Mouse (Mus musculus): ENCODE data around the gene 1700025G04Rik. TPM values are rescaled to one million over a fixed set of nuclear protein-coding genes. Genes with fewer than 3 reads are reported as not detected.

Gene 1700025G04Rik
- polyA plus RNA-seq, 1 experiment from 2014 or later = 17.3 TPM

DNA sequence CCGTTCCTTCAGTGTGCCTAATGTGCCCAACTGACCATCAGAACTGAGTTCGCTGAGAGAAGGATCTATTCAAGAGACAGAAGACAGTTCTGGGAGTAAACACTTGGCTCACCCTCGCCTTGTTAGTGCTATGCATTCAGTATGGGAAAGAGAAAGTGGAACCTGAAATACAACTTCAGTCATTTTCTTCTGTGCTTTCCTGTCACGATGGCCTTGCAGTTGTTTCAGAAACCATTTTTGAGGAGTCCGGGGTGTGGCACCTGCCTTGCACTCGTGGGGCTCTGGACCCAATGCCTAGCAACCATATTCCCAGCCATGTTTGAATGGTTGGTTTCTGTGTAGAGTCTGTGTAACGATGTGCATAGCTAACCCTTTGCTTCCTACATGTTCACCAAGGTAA, 115.5 kb downstream of the 1700025G04Rik start:
- 86% methylated on average over 7 of the region's 7 CpGs for WGBS
- no peaks in the 10 kb centered on the region for H3K27me3 ChIP-seq (ENCODE audit: control insufficient read depth, insufficient read depth, low read length)
- H3K9me3 ChIP-seq (replicated peaks; ENCODE audit: control insufficient read depth, low read length) = no peaks in the 10 kb centered on the region
- no peak for ATAC-seq (ENCODE audit: insufficient read depth, low FRiP score)
- H3K4me2 ChIP-seq (ENCODE audit: low read depth, low read length) = no peak overlapping the region
- no peak overlapping the region for H3K4me3 ChIP-seq (replicated peaks; ENCODE audit: low read length)
- H3K9ac ChIP-seq (ENCODE audit: low read length) = no peak overlapping the region
- H3K4me1 ChIP-seq (ENCODE audit: control insufficient read depth, insufficient read depth, low read length) = no peaks in the 10 kb centered on the region
- H3K36me3 ChIP-seq (ENCODE audit: control insufficient read depth, insufficient read depth, low read length) = no peaks in the 10 kb centered on the region
- no peak overlapping the region for H3K27ac ChIP-seq (ENCODE audit: low read length)

DNA sequence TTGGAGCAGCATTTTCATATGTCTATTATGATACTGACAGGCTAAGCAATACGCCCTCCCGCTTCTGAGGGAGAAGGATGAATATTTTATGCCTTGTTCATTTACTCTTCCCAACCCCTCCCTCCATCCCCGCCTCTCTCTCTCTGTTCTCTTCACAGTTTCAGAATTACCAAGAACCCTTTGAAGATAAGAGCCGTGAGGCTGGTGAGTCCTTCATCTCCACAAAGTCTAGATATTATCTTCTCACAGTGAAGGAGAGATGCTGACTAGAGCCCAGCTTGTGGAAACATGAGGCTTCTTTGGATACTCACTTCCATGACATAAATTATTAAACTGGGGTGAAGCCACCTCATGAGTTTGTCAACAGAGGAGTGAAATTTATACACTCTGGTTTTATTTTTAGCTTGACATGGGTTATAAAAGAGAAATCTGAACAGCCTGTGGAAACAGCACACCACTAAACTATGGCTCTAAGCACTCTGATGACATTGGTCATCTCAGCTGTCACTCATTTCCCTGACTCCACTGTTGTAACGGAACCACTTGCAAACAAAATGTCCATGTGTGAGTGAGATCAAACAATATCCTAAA, 116.7 kb downstream of the 1700025G04Rik start:
- WGBS = 80% methylated on average over 5 of the region's 5 CpGs
- no peak for ATAC-seq (ENCODE audit: insufficient read depth, low FRiP score)
- no peaks in the 10 kb centered on the region for H3K4me1 ChIP-seq (ENCODE audit: control insufficient read depth, insufficient read depth, low read length)
- H3K4me3 ChIP-seq (replicated peaks; ENCODE audit: low read length) = no peak overlapping the region
- H3K27ac ChIP-seq (ENCODE audit: low read length) = no peak overlapping the region
- H3K9me3 ChIP-seq (replicated peaks; ENCODE audit: control insufficient read depth, low read length) = no peaks in the 10 kb centered on the region
- no peaks in the 10 kb centered on the region for H3K27me3 ChIP-seq (ENCODE audit: control insufficient read depth, insufficient read depth, low read length)
- no peaks in the 10 kb centered on the region for H3K36me3 ChIP-seq (ENCODE audit: control insufficient read depth, insufficient read depth, low read length)
- no peak overlapping the region for H3K4me2 ChIP-seq (ENCODE audit: low read depth, low read length)
- no peak overlapping the region for H3K9ac ChIP-seq (ENCODE audit: low read length)

DNA sequence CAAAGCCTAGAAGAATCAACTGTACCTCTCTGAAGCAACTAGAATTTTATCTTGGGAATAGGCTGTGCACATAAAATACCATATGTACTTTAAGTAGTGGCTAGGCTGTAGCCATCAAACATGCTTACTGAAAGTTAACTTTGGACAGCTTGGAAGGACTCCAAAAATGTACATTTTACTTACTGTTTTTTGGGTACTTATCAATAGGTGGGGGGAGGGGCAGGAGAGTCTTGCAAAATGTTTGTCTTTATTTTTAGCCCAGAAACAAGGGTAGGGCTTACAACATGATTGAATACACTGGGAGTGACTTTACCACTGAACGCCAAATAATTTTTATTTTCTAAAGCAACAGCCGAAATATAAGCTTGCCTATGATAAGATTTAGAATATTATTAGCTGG, 118.3 kb downstream of the 1700025G04Rik start:
- no peak overlapping the region for H3K9ac ChIP-seq (ENCODE audit: low read length)
- no peak overlapping the region for H3K4me2 ChIP-seq (ENCODE audit: low read depth, low read length)
- no peak overlapping the region for H3K4me3 ChIP-seq (replicated peaks; ENCODE audit: low read length)
- H3K9me3 ChIP-seq (replicated peaks; ENCODE audit: control insufficient read depth, low read length) = no peaks in the 10 kb centered on the region
- no peak for ATAC-seq (ENCODE audit: insufficient read depth, low FRiP score)
- H3K27me3 ChIP-seq (ENCODE audit: control insufficient read depth, insufficient read depth, low read length) = no peaks in the 10 kb centered on the region
- H3K4me1 ChIP-seq (ENCODE audit: control insufficient read depth, insufficient read depth, low read length) = no peaks in the 10 kb centered on the region
- H3K36me3 ChIP-seq (ENCODE audit: control insufficient read depth, insufficient read depth, low read length) = no peaks in the 10 kb centered on the region
- 88% methylated on average over 2 of the region's 2 CpGs for WGBS
- H3K27ac ChIP-seq (ENCODE audit: low read length) = no peak overlapping the region

DNA sequence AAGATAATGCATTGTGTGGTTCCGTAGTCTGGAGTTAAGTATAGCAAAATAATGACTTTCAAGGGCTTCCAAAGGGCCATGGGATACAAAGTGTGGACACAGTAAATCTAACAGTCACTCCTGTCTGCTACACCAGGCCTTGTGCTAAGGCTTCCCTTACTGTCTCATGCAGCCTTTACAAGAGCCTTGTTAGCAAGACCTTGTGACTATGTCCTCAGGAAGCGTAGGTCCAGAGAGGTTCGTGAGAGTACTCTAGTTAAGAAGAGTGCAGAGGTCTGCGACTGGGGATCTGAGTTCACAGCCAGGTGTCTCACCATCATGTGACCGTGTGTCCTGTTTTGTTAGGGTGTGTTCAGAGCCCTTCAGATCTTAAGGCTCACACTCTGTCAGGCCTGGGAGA, 121.8 kb downstream of the 1700025G04Rik start:
- Histone ChIP-seq H3K27me3 (ENCODE audit: control insufficient read depth, insufficient read depth, low read length) (no peaks in the 10 kb centered on the region), H3K9me3 (replicated peaks; ENCODE audit: control insufficient read depth, low read length) (no peaks in the 10 kb centered on the region), H3K27ac (ENCODE audit: low read length) (no peak overlapping the region), H3K4me3 (replicated peaks; ENCODE audit: low read length) (no peak overlapping the region), H3K36me3 (ENCODE audit: control insufficient read depth, insufficient read depth, low read length) (no peaks in the 10 kb centered on the region), H3K4me1 (ENCODE audit: control insufficient read depth, insufficient read depth, low read length) (no peaks in the 10 kb centered on the region; the same call in 1 of the 2 replicates), H3K4me2 (ENCODE audit: low read depth, low read length) (no peak overlapping the region), H3K9ac (ENCODE audit: low read length) (no peak overlapping the region)
- WGBS = 81% methylated on average over 5 of the region's 5 CpGs
- ATAC-seq (ENCODE audit: insufficient read depth, low FRiP score) = no peak

DNA sequence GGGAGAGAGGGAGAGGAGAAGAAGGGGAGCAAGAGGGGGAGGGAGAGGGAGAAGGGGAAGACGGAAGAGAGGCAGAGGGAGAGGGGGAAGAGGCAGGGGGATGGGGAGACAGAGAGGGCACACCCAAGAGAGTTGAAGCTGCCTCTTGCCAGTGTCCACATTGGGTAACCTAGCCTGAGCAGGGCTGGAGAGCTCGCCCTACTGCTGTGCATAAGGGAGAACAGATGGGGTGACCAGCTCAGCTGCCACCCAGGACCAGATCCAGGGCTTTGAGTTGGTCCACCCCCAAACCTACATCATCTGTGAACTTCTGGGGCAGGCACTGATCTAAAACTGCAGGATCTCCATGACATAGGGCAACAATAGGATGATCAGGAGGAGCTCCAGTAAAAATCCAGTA, 125.1 kb downstream of the 1700025G04Rik start:
- Histone ChIP-seq H3K36me3 (ENCODE audit: control insufficient read depth, insufficient read depth, low read length) (no peaks in the 10 kb centered on the region), H3K4me2 (ENCODE audit: low read depth, low read length) (no peak overlapping the region), H3K27ac (ENCODE audit: low read length) (no peak overlapping the region), H3K9ac (ENCODE audit: low read length) (no peak overlapping the region), H3K4me1 (ENCODE audit: control insufficient read depth, insufficient read depth, low read length) (no peaks in the 10 kb centered on the region; the same call in 1 of the 2 replicates), H3K4me3 (replicated peaks; ENCODE audit: low read length) (no peak overlapping the region), H3K27me3 (ENCODE audit: control insufficient read depth, insufficient read depth, low read length) (no peaks in the 10 kb centered on the region), H3K9me3 (replicated peaks; ENCODE audit: control insufficient read depth, low read length) (peaks cover 5% of the 10 kb centered on the region; the same call in 1 of the 2 replicates)
- WGBS = 89% methylated on average over 2 of the region's 2 CpGs
- no peak for ATAC-seq (ENCODE audit: insufficient read depth, low FRiP score)

DNA sequence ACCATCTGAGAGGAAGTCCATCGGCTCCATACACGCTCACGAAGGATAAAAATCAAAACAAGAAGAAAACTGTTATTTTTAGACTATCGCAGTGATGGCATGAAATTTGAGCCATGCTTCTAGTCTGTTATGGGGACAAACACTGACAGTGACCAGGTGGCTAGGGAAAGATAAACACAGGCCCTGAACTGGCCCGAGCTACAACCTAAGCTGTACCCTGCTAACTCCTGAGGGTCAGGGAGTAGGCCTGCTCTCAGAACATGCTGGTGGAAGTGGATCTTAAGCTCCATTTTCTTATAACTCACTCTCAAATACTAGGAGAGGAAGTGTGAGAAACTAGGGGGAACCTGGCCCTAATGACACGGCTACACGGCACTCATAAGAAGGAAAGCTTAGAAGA, 126.7 kb downstream of the 1700025G04Rik start:
- H3K4me3 ChIP-seq (replicated peaks; ENCODE audit: low read length) = no peak overlapping the region
- 61% methylated on average over 7 of the region's 7 CpGs for WGBS
- H3K36me3 ChIP-seq (ENCODE audit: control insufficient read depth, insufficient read depth, low read length) = no peaks in the 10 kb centered on the region

DNA sequence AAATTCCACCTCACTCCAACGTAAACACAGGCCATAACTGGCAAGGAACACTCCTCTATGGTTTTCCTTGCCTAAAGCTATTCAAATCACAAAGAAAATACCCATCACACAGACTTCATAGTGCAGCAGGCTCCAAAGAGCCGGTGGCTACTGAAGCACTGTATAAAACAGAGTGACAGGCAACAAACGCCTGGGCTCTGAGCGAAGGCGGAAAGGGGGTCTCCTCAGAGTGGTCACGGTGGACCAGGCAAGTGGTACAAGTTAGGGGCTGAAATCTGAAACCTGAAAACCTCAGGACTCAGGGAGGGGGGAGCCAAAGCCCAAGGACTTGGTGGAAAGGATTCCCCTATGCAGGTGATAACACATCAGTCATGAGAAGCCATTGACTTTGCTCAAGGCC, 127.8 kb downstream of the 1700025G04Rik start:
- no peaks in the 10 kb centered on the region for H3K36me3 ChIP-seq (ENCODE audit: control insufficient read depth, insufficient read depth, low read length)
- no peak overlapping the region for H3K4me2 ChIP-seq (ENCODE audit: low read depth, low read length)
- no peak overlapping the region for H3K4me3 ChIP-seq (replicated peaks; ENCODE audit: low read length)
- H3K27me3 ChIP-seq (ENCODE audit: control insufficient read depth, insufficient read depth, low read length) = no peaks in the 10 kb centered on the region
- no peak overlapping the region for H3K27ac ChIP-seq (ENCODE audit: low read length)
- no peak overlapping the region for H3K9ac ChIP-seq (ENCODE audit: low read length)
- H3K9me3 ChIP-seq (replicated peaks; ENCODE audit: control insufficient read depth, low read length) = peaks cover 5% of the 10 kb centered on the region; the same call in 1 of the 2 replicates
- 49% methylated on average over 6 of the region's 6 CpGs for WGBS
- ATAC-seq (ENCODE audit: insufficient read depth, low FRiP score) = no peak
- H3K4me1 ChIP-seq (ENCODE audit: control insufficient read depth, insufficient read depth, low read length) = no peaks in the 10 kb centered on the region; the same call in 1 of the 2 replicates

More for the DNA sequence above, 126.7 kb downstream of the 1700025G04Rik start:
- no peak overlapping the region for H3K27ac ChIP-seq (ENCODE audit: low read length)
- peaks cover 5% of the 10 kb centered on the region; the same call in 1 of the 2 replicates for H3K9me3 ChIP-seq (replicated peaks; ENCODE audit: control insufficient read depth, low read length)
- no peak overlapping the region for H3K9ac ChIP-seq (ENCODE audit: low read length)
- H3K4me1 ChIP-seq (ENCODE audit: control insufficient read depth, insufficient read depth, low read length) = no peaks in the 10 kb centered on the region; the same call in 1 of the 2 replicates
- ATAC-seq (ENCODE audit: insufficient read depth, low FRiP score) = no peak
- H3K4me2 ChIP-seq (ENCODE audit: low read depth, low read length) = no peak overlapping the region
- H3K27me3 ChIP-seq (ENCODE audit: control insufficient read depth, insufficient read depth, low read length) = no peaks in the 10 kb centered on the region

DNA sequence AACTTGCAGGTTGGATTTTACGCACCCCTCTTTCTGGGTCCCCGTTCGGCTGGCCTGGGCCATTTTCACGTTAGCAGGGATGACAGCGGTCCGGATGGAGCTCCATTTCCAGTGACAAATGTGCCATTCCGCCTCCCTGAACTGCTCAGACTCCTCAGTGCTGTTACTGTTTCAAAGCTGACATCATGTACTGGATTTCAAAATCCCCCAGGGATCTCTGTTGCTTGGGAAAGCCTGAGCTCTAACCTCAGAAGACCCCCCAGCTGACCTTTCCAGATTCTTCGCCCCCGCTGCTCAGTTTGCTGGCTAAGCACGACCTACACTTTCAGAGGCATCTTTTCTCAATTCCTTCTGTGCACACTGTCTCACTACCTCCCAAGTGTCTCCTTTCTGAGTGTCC, 128.7 kb downstream of the 1700025G04Rik start:
- Histone ChIP-seq H3K9me3 (replicated peaks; ENCODE audit: control insufficient read depth, low read length) (peaks cover 5% of the 10 kb centered on the region; the same call in 1 of the 2 replicates), H3K36me3 (ENCODE audit: control insufficient read depth, insufficient read depth, low read length) (no peaks in the 10 kb centered on the region), H3K4me3 (replicated peaks; ENCODE audit: low read length) (no peak overlapping the region), H3K4me1 (ENCODE audit: control insufficient read depth, insufficient read depth, low read length) (no peaks in the 10 kb centered on the region; the same call in 1 of the 2 replicates), H3K27ac (ENCODE audit: low read length) (no peak overlapping the region), H3K4me2 (ENCODE audit: low read depth, low read length) (no peak overlapping the region), H3K9ac (ENCODE audit: low read length) (no peak overlapping the region), H3K27me3 (ENCODE audit: control insufficient read depth, insufficient read depth, low read length) (no peaks in the 10 kb centered on the region)
- no peak for ATAC-seq (ENCODE audit: insufficient read depth, low FRiP score)
- WGBS = 82% methylated on average over 10 of the region's 10 CpGs

DNA sequence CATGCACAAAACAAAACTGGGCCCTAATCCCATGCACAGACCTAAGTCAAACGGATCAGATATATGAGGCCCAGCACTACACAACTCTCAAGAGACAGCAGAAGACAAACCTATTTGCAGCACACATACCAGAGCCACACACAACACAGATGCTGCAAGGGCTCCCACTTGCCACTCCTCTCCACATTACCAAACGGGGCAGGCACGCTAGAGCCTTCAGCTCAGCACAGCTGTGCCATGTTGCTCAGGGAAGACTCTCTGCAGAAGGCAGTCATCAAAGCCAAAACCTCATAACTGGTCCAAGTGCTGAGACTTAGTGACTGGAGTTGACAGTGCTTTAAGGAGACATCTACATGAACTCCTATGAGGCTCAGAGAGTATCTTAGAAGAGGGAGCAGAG, 130.9 kb downstream of the 1700025G04Rik start:
- Histone ChIP-seq H3K4me2 (ENCODE audit: low read depth, low read length) (no peak overlapping the region), H3K36me3 (ENCODE audit: control insufficient read depth, insufficient read depth, low read length) (no peaks in the 10 kb centered on the region), H3K27ac (ENCODE audit: low read length) (no peak overlapping the region), H3K27me3 (ENCODE audit: control insufficient read depth, insufficient read depth, low read length) (no peaks in the 10 kb centered on the region), H3K9ac (ENCODE audit: low read length) (no peak overlapping the region), H3K9me3 (replicated peaks; ENCODE audit: control insufficient read depth, low read length) (peaks cover 5% of the 10 kb centered on the region; the same call in 1 of the 2 replicates), H3K4me3 (replicated peaks; ENCODE audit: low read length) (no peak overlapping the region), H3K4me1 (ENCODE audit: control insufficient read depth, insufficient read depth, low read length) (no peaks in the 10 kb centered on the region; the same call in 1 of the 2 replicates)
- WGBS = 68% methylated on average over 3 of the region's 3 CpGs
- ATAC-seq (ENCODE audit: insufficient read depth, low FRiP score) = peak; percentile 16; the same call in 1 of the 2 replicates

Data from stomach, embryonic 16.5 days (tissue).